Mouse (Mus musculus) urinary bladder, postnatal 25 days (tissue): ENCODE data around the gene Cabp1.
A peak's percentile ranks its signal among the peaks of the same experiment; 100 is the strongest.
"Not testable (repeated sequence)": the region's sequence is repeated elsewhere in the genome, so short reads cannot be mapped to it uniquely, and the experiment has no call there.

ENCODE experiments used
- DNase-seq: peaks from one replicate; pipeline ENCODE4 v3.0.0; 2022; ENCODE audit warnings: low spot score

Gene Cabp1

GRCm38 (mm10) chr5:115170150-115170549, 24.0 kb downstream of the Cabp1 start:
- DNase-seq, result no peak

- DNase-seq, result no peak
Measured at GRCm38 (mm10) chr5:115168641-115169415, 25.4 kb downstream of the Cabp1 start.

- DNase-seq, result no peak
Measured at GRCm38 (mm10) chr5:115167396-115167795, 26.8 kb downstream of the Cabp1 start.

- no peak for DNase-seq
Measured at GRCm38 (mm10) chr5:115166815-115167194, 27.4 kb downstream of the Cabp1 start.

GRCm38 (mm10) chr5:115165895-115166814, 28.0 kb downstream of the Cabp1 start:
- DNase-seq, result no peak

- DNase-seq, result no peak
Measured at GRCm38 (mm10) chr5:115165351-115165750, 28.8 kb downstream of the Cabp1 start.

GRCm38 (mm10) chr5:115164446-115164845, 29.7 kb downstream of the Cabp1 start:
- not testable (repeated sequence) for DNase-seq

GRCm38 (mm10) chr5:115163563-115163962, 30.6 kb downstream of the Cabp1 start:
- peak; percentile 62 for DNase-seq

GRCm38 (mm10) chr5:115161940-115162279, 32.3 kb downstream of the Cabp1 start:
- not testable (repeated sequence) for DNase-seq

GRCm38 (mm10) chr5:115161064-115161939, 32.9 kb downstream of the Cabp1 start:
- DNase-seq, result no peak

GRCm38 (mm10) chr5:115160655-115161054, 33.5 kb downstream of the Cabp1 start:
- DNase-seq, result no peak

- DNase-seq, result no peak
Measured at GRCm38 (mm10) chr5:115159165-115159564, 35.0 kb downstream of the Cabp1 start.

- peak; percentile 96 for DNase-seq
Measured at GRCm38 (mm10) chr5:115158040-115158983, 35.9 kb downstream of the Cabp1 start, which contains the start of gene Mlec. Gene Mlec, minus strand, starts transcription at chr5:115158179.

- DNase-seq, result peak; percentile 21
Measured at GRCm38 (mm10) chr5:115156933-115157589, 37.1 kb downstream of the Cabp1 start.

- DNase-seq, result no peak
Measured at GRCm38 (mm10) chr5:115156401-115156800, 37.8 kb downstream of the Cabp1 start.

- no peak for DNase-seq
Measured at GRCm38 (mm10) chr5:115155831-115156230, 38.4 kb downstream of the Cabp1 start.

- DNase-seq, result no peak
Measured at GRCm38 (mm10) chr5:115155156-115155631, 39.0 kb downstream of the Cabp1 start.

GRCm38 (mm10) chr5:115152132-115152956, 41.8 kb downstream of the Cabp1 start:
- no peak for DNase-seq

- no peak for DNase-seq
Measured at GRCm38 (mm10) chr5:115151457-115151856, 42.7 kb downstream of the Cabp1 start.
